Mouse (Mus musculus) heart, adult 2 months (tissue): ENCODE results near the gene Klk1b16.
"Not testable (repeated sequence)": the region's sequence is repeated elsewhere in the genome, so short reads cannot be mapped to it uniquely, and the experiment has no call there.

Experiments used
- CTCF ChIP-seq: fragments of 200-600 bp; IDR thresholded peaks from 2 replicates; pipeline ENCODE4 v1.8.1; 2022; ENCODE audit warnings: antibody characterized with exemption, mild to moderate bottlenecking, moderate library complexity
- EP300 ChIP-seq: fragments of 200-500 bp; IDR thresholded peaks from 2 replicates; pipeline ENCODE4 v1.6.1; 2011; ENCODE audit warnings: low read depth, low read length, control low read depth; ENCODE audit not compliant: insufficient read depth
- POLR2A ChIP-seq: fragments of 200-500 bp; IDR thresholded peaks from 2 replicates; pipeline ENCODE4 v1.6.1; 2011; ENCODE audit warnings: mild to moderate bottlenecking, low read depth, low read length, control low read depth; ENCODE audit not compliant: insufficient read depth

GRCm38 (mm10) chr7:44187936-44188335 lies 51.4 kb downstream of the Klk1b16 start, which contains the start of gene Klk1b24:
- TF ChIP-seq POLR2A, EP300, CTCF: not testable (repeated sequence)
